In genomic region chr4:98436664-98437363, GRCm38 (mm10) we compare ENCODE assay signal across 8 mouse cellular contexts. TPM values are rescaled to one million over a fixed set of nuclear protein-coding genes. Genes with fewer than 3 reads are reported as not detected.
DNase-seq lines count a peak whose midpoint lies in the region; ATAC-seq and TF ChIP-seq lines count a peak whose summit lies in the region.

No protein-coding gene starts in this region.

- no peak for TF ChIP-seq EP300 in liver, postnatal 0 days (IDR thresholded peaks at IDR 0.05; ENCODE audit: low read depth)

- H3K4me3 ChIP-seq in kidney, embryonic 14.5 days (ENCODE audit: low read length), result peak overlapping the region; percentile 9; the same call in 1 of the 2 replicates
- peak overlapping the region; percentile 49 for H3K4me3 ChIP-seq in liver, postnatal 0 days (ENCODE audit: low read depth, low read length)
- no peak overlapping the region for H3K4me3 ChIP-seq in stomach, embryonic 14.5 days (ENCODE audit: low read depth, low read length)

- H3K4me2 ChIP-seq in kidney, embryonic 14.5 days (replicated peaks; ENCODE audit: low read depth, low read length), result no peak overlapping the region; the same call in 1 of the 2 replicates
- H3K4me2 ChIP-seq in liver, postnatal 0 days (ENCODE audit: low read depth, low read length), result peak overlapping the region; percentile 59
- H3K4me2 ChIP-seq in stomach, embryonic 14.5 days (replicated peaks; ENCODE audit: low read depth, low read length), result 0 out of 2 replicates have a peak overlapping the region, but pooled peaks have one; percentile 6

- WGBS in kidney, embryonic 14.5 days, result 59% methylated on average over 12 of the region's 12 CpGs
- WGBS in liver, postnatal 0 days (ENCODE audit: insufficient replicate concordance), result 27% methylated on average over 12 of the region's 12 CpGs
- WGBS in stomach, embryonic 14.5 days, result 60% methylated on average over 12 of the region's 12 CpGs

- H3K4me1 ChIP-seq in kidney, embryonic 14.5 days (ENCODE audit: control insufficient read depth, insufficient read depth, low read length), result no peaks in the 10 kb centered on the region
- H3K4me1 ChIP-seq in liver, postnatal 0 days (ENCODE audit: insufficient read depth), result no peaks in the 10 kb centered on the region
- H3K4me1 ChIP-seq in stomach, embryonic 14.5 days (ENCODE audit: control insufficient read depth, insufficient read depth, low read length), result no peaks in the 10 kb centered on the region

- no peaks in the 10 kb centered on the region for H3K27me3 ChIP-seq in kidney, embryonic 14.5 days (ENCODE audit: control insufficient read depth, insufficient read depth, low read length)
- no peaks in the 10 kb centered on the region for H3K27me3 ChIP-seq in liver, postnatal 0 days (ENCODE audit: insufficient read depth, low read length)
- no peaks in the 10 kb centered on the region for H3K27me3 ChIP-seq in stomach, embryonic 14.5 days (ENCODE audit: control insufficient read depth, insufficient read depth, low read length)

- no peak overlapping the region for H3K27ac ChIP-seq in kidney, embryonic 14.5 days (ENCODE audit: low read depth, low read length)
- peak overlapping the region; percentile 72; the same call in 1 of the 2 replicates for H3K27ac ChIP-seq in liver, postnatal 0 days (ENCODE audit: low read depth)
- H3K27ac ChIP-seq in stomach, embryonic 14.5 days (ENCODE audit: low read length), result no peak overlapping the region

- no peak for DNase-seq in kidney, adult 8-10 months
- peak; percentile 42 for DNase-seq in liver, postnatal 0 days
- DNase-seq in layer of hippocampus, adult 18-20 months (ENCODE audit: low spot score in 2 of 2), result no peak
- DNase-seq in right cerebral cortex, postnatal 25 days, result no peak

- H3K9ac ChIP-seq in kidney, embryonic 14.5 days (ENCODE audit: low read depth, low read length), result no peak overlapping the region
- peak overlapping the region; percentile 22; the same call in 1 of the 2 replicates for H3K9ac ChIP-seq in liver, postnatal 0 days (replicated peaks)
- H3K9ac ChIP-seq in stomach, embryonic 14.5 days (replicated peaks; ENCODE audit: low read depth, low read length), result no peak overlapping the region

- no peak for TF ChIP-seq CTCF in liver, postnatal 0 days (IDR thresholded peaks at IDR 0.05; ENCODE audit: low read depth)

- H3K36me3 ChIP-seq in kidney, embryonic 14.5 days (ENCODE audit: control insufficient read depth, insufficient read depth, low read length), result peaks cover 7% of the 10 kb centered on the region; the same call in 1 of the 2 replicates
- no peaks in the 10 kb centered on the region for H3K36me3 ChIP-seq in liver, postnatal 0 days (replicated peaks; ENCODE audit: insufficient read depth, low read length)
- H3K36me3 ChIP-seq in stomach, embryonic 14.5 days (ENCODE audit: control insufficient read depth, insufficient read depth, low read length), result peaks cover 3% of the 10 kb centered on the region; the same call in 1 of the 2 replicates

- H3K9me3 ChIP-seq in kidney, embryonic 14.5 days (ENCODE audit: control insufficient read depth, low read length), result no peaks in the 10 kb centered on the region
- no peaks in the 10 kb centered on the region for H3K9me3 ChIP-seq in liver, postnatal 0 days (ENCODE audit: low read length)
- H3K9me3 ChIP-seq in stomach, embryonic 14.5 days (ENCODE audit: control insufficient read depth, low read depth, low read length), result no peaks in the 10 kb centered on the region

- no peak for ATAC-seq in kidney, embryonic 14.5 days (ENCODE audit: low FRiP score, low TSS enrichment)
- peak; percentile 90 for ATAC-seq in granulocyte monocyte progenitor cell, adult 5-6 weeks (replicated peaks; ENCODE audit: poor library complexity, severe bottlenecking)
- ATAC-seq in liver, postnatal 0 days, result peak; percentile 73
- 0 out of 2 replicates have a peak, but pooled peaks have one; percentile 37 for ATAC-seq in stomach, embryonic 14.5 days (ENCODE audit: insufficient number of reproducible peaks, insufficient read depth, low FRiP score, low read depth)
- no peak for ATAC-seq in erythroblast, adult 5-6 weeks (replicated peaks; ENCODE audit: low FRiP score, poor library complexity, severe bottlenecking)

RNA-seq across cellular contexts. Expression of gene Patj, which starts 41.2 kb away (rescaled TPM):
- 11.3 and 33.2 TPM in 2 replicates for polyA plus RNA-seq in kidney, embryonic 14.5 days (2014; fragmentation: Nextera tagmentation; extraction: Ambion mirVana)
- 3.7 TPM in 1 of 2 replicates, not detected in the other for total RNA-seq in granulocyte monocyte progenitor cell, adult 5-6 weeks (2014; fragmentation: Nextera tagmentation)
- 0.69 and 4.7 TPM in 2 replicates for total RNA-seq in granulocyte monocyte progenitor cell, adult 5-6 weeks (2017)
- 2.5 and 2.8 TPM in 2 replicates for polyA plus RNA-seq in liver, postnatal 0 days (2015; fragmentation: Nextera tagmentation; extraction: Ambion mirVana)
- 28.0 and 31.7 TPM in 2 replicates for polyA plus RNA-seq in stomach, embryonic 14.5 days (2014; fragmentation: Nextera tagmentation; extraction: Ambion mirVana)
- total RNA-seq in erythroblast, adult 5-6 weeks (2015; ENCODE audit: low replicate concordance), result not detected in 2 replicates
- 0.34 and 4.2 TPM in 2 replicates for total RNA-seq in erythroblast, adult 5-6 weeks (2017; ENCODE audit: low replicate concordance)
- 1 to 10 TPM; 4.5 to 5.5 TPM for total RNA-seq in layer of hippocampus, adult 18-20 months (2021)

RNA-seq across cellular contexts. Expression of gene Tm2d1, which starts 53.7 kb away (rescaled TPM):
- 96.2 and 111 TPM in 2 replicates for polyA plus RNA-seq in kidney, embryonic 14.5 days (2014; fragmentation: Nextera tagmentation; extraction: Ambion mirVana)
- 24.6 and 29.3 TPM in 2 replicates for total RNA-seq in granulocyte monocyte progenitor cell, adult 5-6 weeks (2014; fragmentation: Nextera tagmentation)
- 14.1 and 18.5 TPM in 2 replicates for total RNA-seq in granulocyte monocyte progenitor cell, adult 5-6 weeks (2017)
- 50.6 and 51.8 TPM in 2 replicates for polyA plus RNA-seq in liver, postnatal 0 days (2015; fragmentation: Nextera tagmentation; extraction: Ambion mirVana)
- 86.4 and 89.2 TPM in 2 replicates for polyA plus RNA-seq in stomach, embryonic 14.5 days (2014; fragmentation: Nextera tagmentation; extraction: Ambion mirVana)
- total RNA-seq in erythroblast, adult 5-6 weeks (2015; ENCODE audit: low replicate concordance), result 13.0 and 14.0 TPM in 2 replicates
- 4.4 and 10.5 TPM in 2 replicates for total RNA-seq in erythroblast, adult 5-6 weeks (2017; ENCODE audit: low replicate concordance)
- total RNA-seq in layer of hippocampus, adult 18-20 months (2021), result 10 to 100 TPM; 40.0 to 41.4 TPM

Comparison
In these comparisons a context has a peak if more than half of its experiments do, and no peak if none do; other contexts are left out.
1. ATAC-seq: peak in granulocyte monocyte progenitor cell, adult 5-6 weeks (single experiment), liver, postnatal 0 days (single experiment) and stomach, embryonic 14.5 days (single experiment); none in kidney, embryonic 14.5 days (single experiment) and erythroblast, adult 5-6 weeks (single experiment).